Mouse (Mus musculus) MN1 (cell line): ENCODE measurements at regions not wholly inside any gene's neighbourhood (a gene's known extent, or its start where the extent isn't known, plus 50 kb on each side); places are given as distances from the start of the nearest gene placed in this dataset.

ENCODE experiments used
- DNase-seq: peaks from one replicate; pipeline ENCODE4 v3.0.0-alpha.2; 2016; ENCODE audit warnings: low spot score

GRCm38 (mm10) chr19:51102411-51102810 lies 424.0 kb upstream of the Sorcs1 start:
- no peak for DNase-seq

- no peak for DNase-seq
These were observed 396.3 kb upstream of the Sorcs1 start for GRCm38 (mm10) chr19:51074762-51075161.

- DNase-seq: peak; percentile 55
These were observed 381.7 kb upstream of the Sorcs1 start for GRCm38 (mm10) chr19:51059961-51060665.

GRCm38 (mm10) chr19:51043544-51043943 lies 365.1 kb upstream of the Sorcs1 start:
- no peak for DNase-seq

- no peak for DNase-seq
These were observed 316.0 kb upstream of the Sorcs1 start for GRCm38 (mm10) chr19:50994471-50994870.

GRCm38 (mm10) chr19:50971066-50971465 lies 292.6 kb upstream of the Sorcs1 start:
- DNase-seq: no peak

GRCm38 (mm10) chr19:50961910-50962309 lies 283.5 kb upstream of the Sorcs1 start:
- no peak for DNase-seq

GRCm38 (mm10) chr19:50945006-50945405 lies 266.6 kb upstream of the Sorcs1 start:
- no peak for DNase-seq

- DNase-seq: no peak
These were observed 233.2 kb upstream of the Sorcs1 start for GRCm38 (mm10) chr19:50911646-50912045.

- no peak for DNase-seq
These were observed 232.2 kb upstream of the Sorcs1 start for GRCm38 (mm10) chr19:50910674-50911073.

- DNase-seq: no peak
These were observed 230.3 kb upstream of the Sorcs1 start for GRCm38 (mm10) chr19:50908751-50909150.

GRCm38 (mm10) chr19:50893755-50894154 lies 215.3 kb upstream of the Sorcs1 start:
- DNase-seq: no peak

- DNase-seq: no peak
These were observed 194.2 kb upstream of the Sorcs1 start for GRCm38 (mm10) chr19:50872661-50873060.

GRCm38 (mm10) chr19:50872144-50872543 lies 193.7 kb upstream of the Sorcs1 start:
- DNase-seq: peak; percentile 17

GRCm38 (mm10) chr19:50854854-50855253 lies 176.4 kb upstream of the Sorcs1 start:
- DNase-seq: no peak

- no peak for DNase-seq
These were observed 162.1 kb upstream of the Sorcs1 start for GRCm38 (mm10) chr19:50840499-50840898.
